Mouse (Mus musculus) layer of hippocampus, adult 2 months (tissue): Measurements from ENCODE around the gene Tom1. TPM values are rescaled to one million over a fixed set of nuclear protein-coding genes. Genes with fewer than 3 reads are reported as not detected.

ENCODE experiments used
- DNase-seq, 2 experiments: peaks; one replicate each; pipeline ENCODE4 v3.0.0; 2022; ENCODE audit warnings: low spot score in 2 of 2
- H3K27ac ChIP-seq: fragments of 200-600 bp; 2 replicates; pipeline ENCODE4 v1.8.1; 2022
- H3K4me3 ChIP-seq: fragments of 200-600 bp; 2 replicates; pipeline ENCODE4 v1.8.1; 2022; ENCODE audit warnings: mild to moderate bottlenecking
- CTCF ChIP-seq: fragments of 200-600 bp; conservative IDR thresholded peaks from 2 replicates; pipeline ENCODE4 v1.8.1; 2022; ENCODE audit warnings: antibody characterized with exemption, mild to moderate bottlenecking, moderate library complexity
- total RNA-seq, 2 experiments: library from RNA; stranded (reverse); gene quantifications; 2 replicates each; pipeline ENCODE4 v1.2.3; 2021

Gene Tom1
- total RNA-seq, 2 experiments from 2014 or later, result 38.7 to 40.5 TPM

- DNase-seq, result no peak
- no peak overlapping the region for H3K4me3 ChIP-seq
- no peak for TF ChIP-seq CTCF
- no peak overlapping the region for H3K27ac ChIP-seq
Measured at GRCm38 (mm10) chr8:75018274-75018972, 15.1 kb upstream of the Tom1 start.

- Histone ChIP-seq H3K4me3 (no peak overlapping the region), H3K27ac (no peak overlapping the region)
- DNase-seq, result no peak
- TF ChIP-seq CTCF, result peak; percentile 52
Measured at GRCm38 (mm10) chr8:75023660-75024316, 9.7 kb upstream of the Tom1 start.

GRCm38 (mm10) chr8:75025809-75026208, 7.7 kb upstream of the Tom1 start:
- no peak overlapping the region for H3K27ac ChIP-seq
- DNase-seq, result no peak
- no peak overlapping the region for H3K4me3 ChIP-seq
- no peak for TF ChIP-seq CTCF

- Histone ChIP-seq H3K4me3 (no peak overlapping the region), H3K27ac (no peak overlapping the region)
- no peak for DNase-seq
- TF ChIP-seq CTCF, result peak; percentile 64
Measured at GRCm38 (mm10) chr8:75030453-75031024, 3.0 kb upstream of the Tom1 start.

GRCm38 (mm10) chr8:75032961-75033360, 544 bp upstream of the Tom1 start:
- Histone ChIP-seq H3K27ac (peak overlapping the region; percentile 97), H3K4me3 (peak overlapping the region; percentile 90)
- TF ChIP-seq CTCF, result no peak
- no peak for DNase-seq

- DNase-seq, result no peak
- no peak for TF ChIP-seq CTCF
- Histone ChIP-seq H3K27ac (peak overlapping the region; percentile 97), H3K4me3 (peak overlapping the region; percentile 90)
Measured at GRCm38 (mm10) chr8:75034285-75034684, 780 bp downstream of the Tom1 start.

GRCm38 (mm10) chr8:75035640-75036039, 2.1 kb downstream of the Tom1 start:
- no peak overlapping the region for H3K4me3 ChIP-seq
- H3K27ac ChIP-seq, result no peak overlapping the region
- no peak for DNase-seq
- no peak for TF ChIP-seq CTCF

GRCm38 (mm10) chr8:75038497-75038896, 5.0 kb downstream of the Tom1 start:
- TF ChIP-seq CTCF, result no peak
- no peak for DNase-seq
- H3K4me3 ChIP-seq, result no peak overlapping the region
- H3K27ac ChIP-seq, result no peak overlapping the region; the same call in 1 of the 2 replicates

- DNase-seq, result no peak
- TF ChIP-seq CTCF, result no peak
- Histone ChIP-seq H3K4me3 (no peak overlapping the region), H3K27ac (no peak overlapping the region)
Measured at GRCm38 (mm10) chr8:75039754-75040153, 6.2 kb downstream of the Tom1 start.

- no peak for TF ChIP-seq CTCF
- Histone ChIP-seq H3K4me3 (no peak overlapping the region), H3K27ac (no peak overlapping the region)
- DNase-seq, result no peak
Measured at GRCm38 (mm10) chr8:75042171-75042570, 8.7 kb downstream of the Tom1 start.

- no peak for TF ChIP-seq CTCF
- no peak for DNase-seq
- Histone ChIP-seq H3K27ac (no peak overlapping the region), H3K4me3 (no peak overlapping the region)
Measured at GRCm38 (mm10) chr8:75042974-75043373, 9.5 kb downstream of the Tom1 start.

GRCm38 (mm10) chr8:75046303-75046702, 12.8 kb downstream of the Tom1 start:
- no peak for TF ChIP-seq CTCF

GRCm38 (mm10) chr8:75047784-75048183, 14.3 kb downstream of the Tom1 start:
- H3K27ac ChIP-seq, result no peak overlapping the region
- no peak overlapping the region for H3K4me3 ChIP-seq
- no peak for TF ChIP-seq CTCF
- no peak for DNase-seq

More at GRCm38 (mm10) chr8:75046303-75046702, 12.8 kb downstream of the Tom1 start:
- H3K4me3 ChIP-seq, result no peak overlapping the region
- H3K27ac ChIP-seq, result no peak overlapping the region
- no peak for DNase-seq
